Mouse (Mus musculus): Measurements from ENCODE around the gene Arid4a.
"Not testable (repeated sequence)": the region's sequence is repeated elsewhere in the genome, so short reads cannot be mapped to it uniquely, and the experiment has no call there.

The Arid4a gene

GRCm38 (mm10) chr12:71016503-71017241, 882 bp downstream of the Arid4a start:
- peak; percentile 72 for DNase-seq

DNA sequence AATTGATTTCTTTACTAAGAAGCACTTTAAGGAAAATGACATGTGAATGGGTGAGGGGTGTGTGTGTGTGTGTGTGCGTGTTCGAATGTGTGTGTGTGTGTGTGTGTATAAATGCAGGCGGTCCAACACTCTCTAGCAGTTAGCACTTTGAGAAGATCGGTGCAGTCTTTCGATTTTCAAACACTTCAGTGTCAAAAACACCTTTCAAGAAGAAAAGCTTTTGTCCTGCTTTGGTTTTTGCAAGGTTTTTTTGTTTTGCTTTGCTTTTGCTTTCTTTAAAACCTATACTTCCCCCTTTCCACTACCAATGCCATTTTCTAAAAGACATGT, 1.4 kb downstream of the Arid4a start:
- DNase-seq = no peak

GRCm38 (mm10) chr12:71017827-71018226, 2.0 kb downstream of the Arid4a start:
- no peak for DNase-seq

GRCm38 (mm10) chr12:71019211-71019610, 3.4 kb downstream of the Arid4a start:
- no peak for DNase-seq

GRCm38 (mm10) chr12:71024411-71024810, 8.6 kb downstream of the Arid4a start:
- no peak for DNase-seq

- DNase-seq = not testable (repeated sequence)
Observed at GRCm38 (mm10) chr12:71028265-71028664, 12.5 kb downstream of the Arid4a start.

DNA sequence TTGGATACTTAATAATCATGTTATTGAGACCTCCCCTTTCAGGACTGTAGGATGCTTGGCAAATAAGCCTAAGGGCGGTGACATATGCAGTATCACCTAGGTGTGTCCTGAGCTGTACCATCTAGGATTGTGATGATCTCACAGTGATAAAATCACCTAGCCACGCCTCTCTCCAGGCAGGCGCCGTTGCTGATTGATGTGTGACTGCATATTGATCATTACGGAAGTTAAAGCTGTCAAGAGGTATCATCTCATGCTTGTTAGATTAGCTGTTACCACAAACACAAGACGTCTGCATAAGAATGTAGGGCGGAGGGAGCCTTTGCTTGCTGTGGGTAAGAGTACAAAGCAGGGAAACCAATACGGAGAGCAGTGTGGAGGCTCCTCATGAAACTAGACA, 14.5 kb downstream of the Arid4a start:
- no peak for DNase-seq

GRCm38 (mm10) chr12:71030722-71031121, 14.9 kb downstream of the Arid4a start:
- DNase-seq = no peak

DNA sequence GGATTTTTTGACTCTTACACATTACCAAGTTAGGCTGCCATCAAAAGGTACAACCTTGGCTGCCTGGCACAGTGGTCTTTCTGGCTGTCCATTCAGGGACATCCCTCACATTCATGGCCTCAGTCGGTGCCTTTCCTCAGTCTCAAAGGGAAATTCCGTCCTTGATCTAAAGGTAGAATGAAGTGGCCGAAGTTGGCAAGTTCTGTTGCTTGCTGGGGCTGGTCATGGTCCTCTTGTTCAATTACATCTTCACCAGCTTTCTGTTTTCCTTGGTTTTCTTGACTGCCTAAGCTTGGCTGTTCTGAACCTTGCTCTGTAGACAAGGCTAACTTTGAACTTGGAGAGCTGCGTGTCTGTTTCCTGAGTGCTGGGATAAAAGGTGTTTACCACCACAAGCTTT, 20.0 kb downstream of the Arid4a start:
- DNase-seq = no peak

GRCm38 (mm10) chr12:71036729-71037404, 21.1 kb downstream of the Arid4a start:
- no peak for DNase-seq

DNA sequence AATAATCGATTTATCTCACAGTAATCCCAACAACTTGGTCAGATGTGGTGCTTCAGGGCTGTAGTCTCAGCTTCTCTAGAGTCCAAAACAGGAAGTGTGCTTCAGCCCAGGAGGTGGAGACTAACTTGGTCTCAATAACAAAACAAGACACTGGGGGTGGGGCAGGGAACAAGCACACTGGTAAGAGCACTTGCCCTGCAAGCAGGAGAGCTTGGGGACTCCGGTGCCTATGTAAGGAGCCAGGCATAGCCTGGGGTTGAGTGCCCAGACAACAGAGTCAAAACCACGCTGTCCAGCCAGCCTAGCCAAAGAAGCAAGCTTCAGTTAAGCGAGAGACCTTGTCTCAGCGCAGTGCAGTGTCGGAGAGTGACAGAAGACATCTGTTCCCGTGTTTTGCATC, 24.7 kb downstream of the Arid4a start:
- peak; percentile 60 for DNase-seq

GRCm38 (mm10) chr12:71042451-71042850, 26.7 kb downstream of the Arid4a start:
- DNase-seq = no peak

DNA sequence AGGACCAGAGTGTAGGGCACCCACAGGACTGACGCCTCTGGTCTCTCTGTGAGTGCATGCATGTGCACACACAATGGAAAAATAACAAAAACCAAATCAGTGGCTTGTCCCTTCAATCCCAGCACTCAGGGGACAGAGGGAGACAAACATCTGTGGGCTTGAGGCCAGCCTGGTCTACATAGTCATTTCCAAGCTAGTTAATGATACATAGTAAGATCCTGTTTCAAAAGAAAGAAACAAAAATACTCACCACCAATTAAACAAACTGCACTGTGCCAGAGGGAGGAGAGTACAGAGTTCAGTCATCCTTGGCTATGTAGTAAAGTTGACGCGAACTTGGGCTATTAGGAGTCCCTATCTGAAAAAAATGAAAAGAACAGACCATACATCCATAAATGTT, 27.8 kb downstream of the Arid4a start:
- DNase-seq = no peak

- no peak for DNase-seq
Observed at GRCm38 (mm10) chr12:71044488-71044887, 28.7 kb downstream of the Arid4a start.

DNA sequence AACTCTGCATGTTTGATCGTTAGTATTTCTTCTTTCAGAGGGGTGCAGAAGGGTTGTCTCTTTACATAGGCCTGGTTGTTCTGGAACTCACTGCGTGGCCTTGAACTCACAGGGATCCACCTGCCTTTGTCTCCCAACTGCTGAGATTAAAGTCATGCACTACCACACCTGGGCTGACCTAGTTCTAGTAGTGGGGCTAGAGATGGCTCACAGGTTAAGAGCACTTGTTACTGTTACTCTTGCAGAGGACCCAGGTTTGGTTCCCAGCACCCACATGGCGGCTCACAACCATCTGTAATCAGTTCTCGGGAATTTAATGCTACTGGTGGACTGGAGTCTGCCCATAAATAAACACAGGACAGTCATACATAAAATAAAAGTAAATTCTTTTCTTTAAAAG, 30.7 kb downstream of the Arid4a start:
- no peak for DNase-seq

DNA sequence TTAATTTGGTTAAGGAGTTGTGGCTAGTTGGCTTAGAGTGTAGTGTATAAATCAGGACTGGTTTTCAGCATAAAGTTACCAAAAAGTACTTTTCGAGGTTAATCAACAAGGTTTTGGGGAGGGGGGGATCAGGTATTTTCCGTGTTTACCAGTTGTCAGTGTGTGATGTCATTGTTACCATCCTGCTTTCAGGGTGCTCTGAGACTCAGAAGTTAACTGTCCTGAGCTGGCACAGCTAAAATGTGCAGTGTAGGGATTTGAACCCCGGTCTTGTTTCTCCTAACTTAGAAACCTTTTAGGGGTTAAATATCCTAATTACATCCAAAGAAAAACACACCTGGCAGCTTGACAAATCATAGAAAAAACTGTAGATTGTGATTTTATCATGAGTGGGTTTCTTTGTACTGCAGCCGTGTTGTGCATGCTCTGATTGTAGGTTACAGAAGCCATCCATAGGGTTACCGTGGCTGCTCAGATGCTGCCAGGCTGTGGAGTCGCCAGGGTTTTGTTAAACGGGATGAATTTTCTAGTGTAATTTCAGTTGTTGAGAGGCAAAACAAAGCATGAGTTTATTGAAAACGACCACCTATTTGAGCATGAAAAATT, 31.8 kb downstream of the Arid4a start:
- DNase-seq = peak; percentile 16

DNA sequence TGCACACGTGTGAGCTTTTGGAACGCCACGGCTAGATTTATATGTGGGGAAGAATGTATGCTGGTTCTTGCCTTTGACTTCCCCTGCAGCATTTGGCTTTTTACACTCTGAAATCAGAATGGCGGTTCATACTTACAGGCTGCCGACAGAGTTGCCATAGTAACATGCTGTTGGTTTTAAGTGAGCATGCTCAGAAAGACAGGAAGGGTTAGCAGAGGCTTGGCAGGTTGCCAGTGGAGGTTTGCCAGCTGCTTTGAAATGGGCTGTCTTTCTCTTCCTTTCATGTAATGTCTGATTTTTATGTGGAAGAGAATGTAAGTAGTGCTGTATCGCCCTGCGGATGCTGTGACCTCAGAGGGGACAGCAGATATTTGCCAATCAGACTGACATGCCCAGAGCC, 32.3 kb downstream of the Arid4a start:
- peak; percentile 94 for DNase-seq

DNA sequence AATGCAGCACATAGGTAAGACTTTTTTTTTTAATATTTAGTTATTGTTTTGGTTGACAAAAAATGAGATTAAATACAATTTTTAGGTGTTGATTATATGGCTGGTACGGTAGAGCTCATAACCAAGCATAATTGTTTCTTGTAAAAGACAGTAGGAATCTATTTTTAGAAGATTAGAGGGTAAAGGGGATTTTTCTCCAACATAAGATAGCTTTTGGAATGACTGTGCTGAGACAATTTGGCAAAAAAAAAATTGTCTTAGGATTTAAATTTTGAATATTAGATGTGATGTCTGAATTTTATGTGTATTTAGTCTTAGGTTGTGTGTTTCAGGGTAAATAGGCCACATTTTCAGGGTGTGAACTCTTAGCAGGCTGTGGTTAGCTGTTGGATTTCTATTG, 32.8 kb downstream of the Arid4a start:
- no peak for DNase-seq

- DNase-seq = no peak
Observed at GRCm38 (mm10) chr12:71049596-71050265, 33.9 kb downstream of the Arid4a start.

- DNase-seq = peak; percentile 78
Observed at GRCm38 (mm10) chr12:71051079-71051478, 35.3 kb downstream of the Arid4a start.

- no peak for DNase-seq
Observed at GRCm38 (mm10) chr12:71052341-71052995, 36.7 kb downstream of the Arid4a start.

DNA sequence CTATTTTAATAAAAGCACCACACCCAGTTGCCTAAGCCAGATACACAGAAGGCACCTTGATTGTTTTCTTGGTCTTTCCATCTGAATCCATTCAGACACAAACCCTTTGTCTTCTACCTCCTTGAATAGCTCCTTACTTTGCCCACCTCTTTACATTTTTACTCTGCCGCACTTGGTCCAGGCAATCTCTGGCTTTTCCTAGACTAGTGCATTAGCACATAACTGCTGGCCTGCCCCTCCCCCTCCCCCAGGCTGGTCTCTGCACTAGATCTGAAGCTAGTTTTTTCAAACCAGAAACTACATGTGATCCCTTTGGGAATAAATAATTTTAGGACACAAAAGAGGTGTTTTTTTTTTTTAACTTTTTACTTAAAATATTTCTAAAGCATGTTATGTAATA, 37.2 kb downstream of the Arid4a start:
- DNase-seq = no peak

DNA sequence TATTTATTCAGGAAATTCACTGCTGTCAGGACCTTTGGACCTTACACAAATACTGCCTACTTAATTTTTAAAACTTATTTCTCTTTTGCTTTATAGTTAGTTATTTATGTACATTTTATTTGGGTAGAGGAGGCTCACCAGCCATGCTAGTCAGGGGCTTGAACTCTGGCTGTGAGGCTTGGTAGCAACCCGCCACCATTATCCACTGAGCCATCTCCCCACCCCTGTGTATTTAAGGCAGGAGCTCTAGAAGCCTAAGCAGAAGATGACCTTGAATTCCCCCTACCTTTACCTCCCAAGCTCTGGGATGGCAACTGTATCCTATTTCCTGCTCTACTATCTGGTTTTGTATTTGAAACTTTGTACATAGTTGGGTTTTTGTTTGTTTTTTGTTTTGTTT, 37.7 kb downstream of the Arid4a start:
- no peak for DNase-seq
